Mouse (Mus musculus) intestine, embryonic 14.5 days (tissue): ENCODE data around the gene Timp3. TPM values are rescaled to one million over a fixed set of nuclear protein-coding genes. Genes with fewer than 3 reads are reported as not detected.

Experiments
- ATAC-seq: fragments of 200-750 bp; cut with Nextera tagmentation; replicated peaks from 2 replicates; pipeline ENCODE4 v1.8.0; 2017; ENCODE audit warnings: low read depth, moderate number of reproducible peaks, moderate TSS enrichment, moderate library complexity; ENCODE audit not compliant: low FRiP score, low TSS enrichment
- DNase-seq: peaks from one replicate; pipeline ENCODE4 v3.0.0-alpha.2; 2018; ENCODE audit warnings: low spot score
- H3K27ac ChIP-seq: fragments of 300-500 bp; sonication (generic); 2 replicates; pipeline ENCODE4 v1.5.1; 2014; ENCODE audit warnings: low read depth, mild to moderate bottlenecking, control low read depth
- H3K27me3 ChIP-seq: fragments of 300-500 bp; sonication (generic); replicated peaks from 2 replicates; pipeline ENCODE4 v1.6.1; 2014; ENCODE audit warnings: low read length, control low read depth; ENCODE audit not compliant: control insufficient read depth, insufficient read depth
- H3K36me3 ChIP-seq: fragments of 300-500 bp; sonication (generic); 2 replicates; pipeline ENCODE4 v1.6.1; 2014; ENCODE audit warnings: low read length, control low read depth; ENCODE audit not compliant: control insufficient read depth, insufficient read depth
- H3K4me1 ChIP-seq: fragments of 300-500 bp; sonication (generic); replicated peaks from 2 replicates; pipeline ENCODE4 v1.6.1; 2014; ENCODE audit warnings: low read length, control low read depth, mixed read lengths; ENCODE audit not compliant: control insufficient read depth, insufficient read depth
- H3K4me2 ChIP-seq: fragments of 300-500 bp; sonication (generic); 2 replicates; pipeline ENCODE4 v1.6.1; 2014; ENCODE audit warnings: low read length
- H3K4me3 ChIP-seq: fragments of 300-500 bp; sonication (generic); 2 replicates; pipeline ENCODE4 v1.5.1; 2014; ENCODE audit warnings: low read depth, low read length, control low read depth, mixed read lengths
- H3K9ac ChIP-seq: fragments of 300-500 bp; sonication (generic); 2 replicates; pipeline ENCODE4 v1.6.1; 2014; ENCODE audit warnings: mild to moderate bottlenecking, low read length
- H3K9me3 ChIP-seq: fragments of 300-500 bp; sonication (generic); 2 replicates; pipeline ENCODE4 v1.6.1; 2016; ENCODE audit warnings: low read length, control low read depth; ENCODE audit not compliant: control insufficient read depth
- WGBS: fragments of 180-500 bp; shearing (Covaris S2); extraction: QIAGEN DNeasy Blood & Tissue Kit; methylation state at CpG from one replicate; pipeline ENCODE4 v1.1.7; 2014; 5-methylcytosine and 5-hydroxymethylcytosine counted together
- polyA plus RNA-seq: library from polyadenylated mRNA; unstranded; fragments of >200 nt; fragmentation: Nextera tagmentation; extraction: Ambion mirVana; gene quantifications from 2 replicates; pipeline ENCODE4 v1.2.1, GENCODE M21; 2014

Gene Timp3
- polyA plus RNA-seq, 1 experiment from 2014 or later: 58.4 TPM

DNA sequence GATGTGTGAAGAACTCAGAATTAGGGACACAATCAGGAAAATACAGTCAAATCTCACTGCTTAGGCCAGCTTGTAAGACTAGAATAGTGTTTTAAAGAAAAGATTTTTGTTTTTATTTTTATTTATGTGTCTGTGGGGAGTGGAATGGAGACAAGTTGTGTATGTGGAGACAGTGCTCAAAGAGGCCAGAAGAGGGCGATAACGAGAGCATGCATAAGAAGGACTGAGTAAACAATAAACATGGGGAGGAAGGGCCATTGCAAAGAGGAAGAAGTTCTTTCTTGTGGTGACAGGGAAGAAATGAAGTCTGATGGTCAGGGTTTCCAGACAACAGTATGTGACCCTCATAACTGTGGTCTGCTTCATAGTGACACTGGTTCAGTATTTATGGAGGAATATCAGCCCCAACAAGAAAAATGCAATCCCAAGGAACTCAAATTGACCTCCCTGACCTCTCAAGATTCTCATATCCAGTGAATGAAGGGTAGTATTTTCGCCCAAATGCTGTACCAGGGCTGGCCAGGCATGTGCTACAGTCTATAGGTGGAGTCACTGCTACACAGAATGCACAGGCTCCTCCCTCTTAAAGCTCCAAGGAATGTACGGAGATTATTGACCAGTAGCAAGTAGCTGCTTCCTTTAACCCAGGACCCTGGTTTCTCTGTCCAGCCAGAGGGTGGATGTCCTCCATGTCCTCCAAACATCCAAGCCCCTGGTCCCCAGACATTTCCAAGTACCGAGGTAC lies 56.8 kb downstream of the Timp3 start:
- no peak for DNase-seq
- Histone ChIP-seq H3K4me2 (no peak overlapping the region), H3K4me3 (no peak overlapping the region), H3K4me1 (peaks cover 11% of the 10 kb centered on the region), H3K9me3 (no peaks in the 10 kb centered on the region), H3K27me3 (no peaks in the 10 kb centered on the region), H3K9ac (no peak overlapping the region), H3K36me3 (no peaks in the 10 kb centered on the region), H3K27ac (no peak overlapping the region)
- 59% methylated on average over 5 of the region's 5 CpGs for WGBS
- ATAC-seq: no peak

DNA sequence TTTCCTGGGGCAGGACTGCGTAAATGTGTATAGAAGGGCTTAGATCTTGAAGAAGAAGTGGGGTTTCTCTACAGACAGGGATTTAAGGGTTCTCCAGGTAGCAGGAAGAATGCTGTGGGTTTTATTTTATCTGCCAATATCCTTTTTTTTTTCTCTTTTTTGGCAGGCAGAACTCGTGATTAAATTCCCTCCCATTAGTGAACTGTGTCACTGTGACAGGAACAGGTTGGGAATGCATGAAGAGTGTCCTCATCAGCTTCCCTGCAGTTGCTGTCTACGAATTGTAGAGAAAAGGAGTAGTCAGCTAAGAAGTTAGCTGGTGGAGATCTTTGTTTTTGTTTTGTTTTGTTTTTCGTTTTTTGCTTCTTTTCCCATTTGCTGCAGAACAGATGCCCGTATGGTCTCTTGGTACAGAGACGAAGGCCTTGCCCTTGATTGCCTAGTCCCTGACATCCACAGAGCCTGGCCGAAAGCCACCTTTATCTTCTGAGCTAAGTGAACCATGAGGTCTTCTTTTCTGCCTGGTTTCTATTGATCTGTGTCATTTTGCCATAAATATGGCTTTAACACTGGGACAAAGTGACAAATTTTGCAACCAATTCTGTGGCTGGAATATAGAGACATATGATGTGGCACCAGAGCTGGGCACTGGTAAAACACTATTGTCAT lies 58.3 kb downstream of the Timp3 start:
- ATAC-seq (no peak), DNase-seq (no peak)
- Histone ChIP-seq H3K4me1 (peaks cover 11% of the 10 kb centered on the region), H3K4me2 (no peak overlapping the region), H3K4me3 (no peak overlapping the region), H3K9ac (no peak overlapping the region), H3K36me3 (no peaks in the 10 kb centered on the region), H3K27me3 (no peaks in the 10 kb centered on the region), H3K9me3 (no peaks in the 10 kb centered on the region), H3K27ac (no peak overlapping the region)
- WGBS: 87% methylated on average over 7 of the region's 7 CpGs

DNA sequence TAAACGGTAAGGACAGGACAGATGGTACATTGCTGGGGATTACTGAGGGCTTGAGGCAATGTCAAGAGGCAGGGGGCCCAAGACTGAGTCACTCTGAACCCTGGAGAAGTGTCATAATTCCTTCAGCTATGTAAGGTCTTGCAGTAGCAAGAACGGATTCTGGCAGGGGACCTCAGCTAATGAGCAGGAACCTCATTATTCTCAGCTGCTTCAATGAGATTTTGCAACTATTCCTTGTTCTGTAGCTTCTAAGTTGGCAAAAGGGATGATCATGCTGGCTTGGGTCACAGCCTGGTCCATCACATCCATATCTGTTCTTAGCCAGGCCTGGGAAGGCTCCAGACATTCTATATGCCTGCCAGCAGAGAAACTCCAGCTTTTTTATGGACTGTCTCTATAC lies 59.0 kb downstream of the Timp3 start:
- DNase-seq (no peak), ATAC-seq (no peak)
- no peaks in the 10 kb centered on the region for H3K27me3 ChIP-seq
- 61% methylated on average over 2 of the region's 2 CpGs for WGBS
- no peak overlapping the region for H3K4me3 ChIP-seq
- peak overlapping the region; percentile 9; the same call in 1 of the 2 replicates for H3K27ac ChIP-seq
- H3K9me3 ChIP-seq: no peaks in the 10 kb centered on the region
- no peak overlapping the region for H3K9ac ChIP-seq
- H3K36me3 ChIP-seq: no peaks in the 10 kb centered on the region
- H3K4me2 ChIP-seq: no peak overlapping the region
- peaks cover 14% of the 10 kb centered on the region for H3K4me1 ChIP-seq

DNA sequence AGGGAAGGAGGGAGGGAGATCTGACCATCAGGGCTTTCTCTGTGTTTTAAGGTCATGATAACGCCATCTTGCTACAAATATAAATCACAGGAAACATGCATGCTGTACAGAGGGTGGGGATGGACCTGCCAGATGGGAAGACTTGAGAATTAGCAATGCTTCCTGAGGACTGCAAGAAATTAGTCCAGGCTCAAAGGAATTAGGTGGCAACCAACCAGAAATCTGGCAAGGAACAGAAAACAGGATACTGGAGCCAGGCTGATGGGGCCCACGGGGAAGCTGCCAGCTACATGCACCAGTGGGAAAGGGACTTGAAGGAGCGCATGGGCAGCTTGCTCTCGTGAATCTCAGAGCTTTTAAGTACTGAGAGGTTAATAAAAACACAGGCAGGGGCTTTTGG lies 59.5 kb downstream of the Timp3 start:
- no peak for ATAC-seq
- H3K9ac ChIP-seq: no peak overlapping the region
- no peak for DNase-seq
- no peaks in the 10 kb centered on the region for H3K36me3 ChIP-seq
- H3K27me3 ChIP-seq: no peaks in the 10 kb centered on the region
- H3K4me3 ChIP-seq: no peak overlapping the region
- peak overlapping the region; percentile 9; the same call in 1 of the 2 replicates for H3K27ac ChIP-seq
- WGBS: 44% methylated on average over 4 of the region's 4 CpGs
- no peak overlapping the region for H3K4me2 ChIP-seq
- no peaks in the 10 kb centered on the region for H3K9me3 ChIP-seq
- H3K4me1 ChIP-seq: peaks cover 14% of the 10 kb centered on the region

DNA sequence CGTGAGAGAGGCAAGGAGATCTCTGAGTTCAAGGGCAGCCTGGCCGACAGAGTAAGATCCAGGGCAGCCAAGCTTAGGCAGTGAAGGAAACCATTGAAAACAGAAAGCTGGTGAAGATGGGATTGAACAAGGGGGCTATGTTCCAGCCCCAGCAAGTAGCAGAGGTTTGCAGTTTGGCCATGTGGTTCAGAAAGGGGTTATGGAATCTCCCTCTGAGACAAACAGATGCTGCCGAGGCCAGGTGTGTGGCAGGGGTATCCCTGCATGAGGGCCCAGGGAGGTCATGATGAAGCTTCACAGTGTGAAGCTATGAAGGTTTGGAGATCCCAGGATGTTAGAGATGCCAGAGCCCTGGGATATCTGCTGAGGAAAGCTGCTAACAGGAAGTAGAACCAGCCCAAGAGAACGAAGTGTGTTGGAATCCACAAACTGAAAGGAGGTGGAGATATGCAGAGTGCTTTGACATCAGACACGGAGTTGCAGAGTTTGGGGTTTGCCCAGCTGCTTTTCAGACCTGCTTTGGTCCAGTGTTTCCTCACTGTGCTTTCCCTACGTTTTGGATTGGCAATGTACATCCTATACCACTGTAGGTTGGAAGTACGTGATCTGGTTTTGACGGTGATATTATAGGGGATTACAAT lies 63.6 kb downstream of the Timp3 start:
- Histone ChIP-seq H3K36me3 (no peaks in the 10 kb centered on the region), H3K4me1 (peaks cover 31% of the 10 kb centered on the region), H3K9ac (no peak overlapping the region), H3K4me2 (no peak overlapping the region), H3K9me3 (no peaks in the 10 kb centered on the region), H3K4me3 (no peak overlapping the region), H3K27ac (no peak overlapping the region), H3K27me3 (no peaks in the 10 kb centered on the region)
- 68% methylated on average over 8 of the region's 8 CpGs for WGBS
- ATAC-seq (no peak), DNase-seq (no peak)

DNA sequence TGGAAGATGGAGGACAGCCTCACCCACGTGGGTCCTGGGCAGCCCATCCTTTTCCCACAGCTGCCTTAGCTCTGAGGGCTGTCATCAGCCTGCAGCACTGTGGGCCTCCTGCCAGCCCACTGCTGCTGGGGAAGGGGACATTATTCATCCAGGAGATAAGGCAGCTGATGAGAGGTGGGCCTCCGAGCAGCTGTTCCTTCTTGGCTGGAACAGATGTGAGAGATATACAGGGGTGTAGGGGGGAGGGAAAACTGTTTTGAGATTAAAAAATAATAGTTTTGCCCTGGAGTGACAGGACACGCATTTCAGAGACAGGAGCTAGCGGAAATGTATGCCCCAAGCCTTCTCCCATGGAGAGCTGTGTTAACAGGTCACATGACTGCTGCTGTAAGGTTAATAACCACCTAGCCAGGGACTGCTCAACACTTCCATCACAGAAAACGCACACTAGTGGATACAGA lies 65.5 kb downstream of the Timp3 start:
- H3K9me3 ChIP-seq: no peaks in the 10 kb centered on the region
- no peaks in the 10 kb centered on the region for H3K36me3 ChIP-seq
- no peak overlapping the region for H3K4me2 ChIP-seq
- peaks cover 23% of the 10 kb centered on the region for H3K4me1 ChIP-seq
- 22% methylated on average over 5 of the region's 5 CpGs for WGBS
- no peak overlapping the region for H3K27ac ChIP-seq
- H3K9ac ChIP-seq: no peak overlapping the region
- H3K27me3 ChIP-seq: no peaks in the 10 kb centered on the region
- peak; percentile 85 for DNase-seq
- peak; percentile 94 for ATAC-seq
- no peak overlapping the region for H3K4me3 ChIP-seq

DNA sequence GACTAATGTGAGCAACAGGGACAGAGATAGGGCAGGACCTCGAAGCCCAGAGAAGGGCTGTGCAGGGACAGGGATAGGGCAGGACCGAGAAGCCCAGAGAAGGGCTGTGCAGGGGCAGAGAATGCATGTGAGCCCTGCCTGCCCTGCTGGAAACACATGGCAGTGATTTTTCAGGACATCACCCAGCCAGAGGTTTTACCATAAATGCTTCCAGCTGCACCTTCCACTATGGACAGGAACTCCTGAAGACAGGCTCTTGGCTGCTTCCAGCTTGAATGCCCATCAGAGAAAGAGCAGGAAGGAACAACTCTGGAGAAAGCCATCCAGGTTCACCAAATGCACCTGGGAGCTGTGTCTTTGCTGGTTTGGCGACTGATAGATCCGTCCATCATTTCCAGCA lies 67.2 kb downstream of the Timp3 start:
- WGBS: 91% methylated on average over 4 of the region's 4 CpGs
- no peak for DNase-seq
- Histone ChIP-seq H3K4me1 (peaks cover 23% of the 10 kb centered on the region), H3K27ac (no peak overlapping the region), H3K9me3 (no peaks in the 10 kb centered on the region), H3K4me3 (no peak overlapping the region), H3K36me3 (no peaks in the 10 kb centered on the region), H3K27me3 (no peaks in the 10 kb centered on the region), H3K9ac (no peak overlapping the region), H3K4me2 (no peak overlapping the region)
- no peak for ATAC-seq

DNA sequence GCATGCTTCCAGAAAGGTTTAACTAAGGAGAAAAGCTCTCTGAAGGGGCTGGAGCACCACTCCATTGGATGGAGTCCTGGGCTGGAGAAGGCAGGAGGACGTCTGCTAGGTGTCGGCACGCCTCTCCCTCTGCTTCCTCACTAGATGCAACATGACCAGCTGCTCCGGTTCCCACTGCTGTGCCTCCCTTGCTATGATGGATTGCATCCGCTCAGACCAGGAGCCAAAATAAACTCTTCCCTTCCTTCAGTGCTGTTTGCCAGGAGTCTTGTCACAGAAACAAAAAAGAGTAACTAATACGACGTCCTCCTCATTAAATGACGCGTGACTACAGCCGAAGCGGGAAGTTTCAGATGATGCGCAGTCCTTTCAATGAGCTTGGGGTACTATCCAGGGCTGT lies 68.6 kb downstream of the Timp3 start:
- DNase-seq: no peak
- 37% methylated on average over 12 of the region's 12 CpGs for WGBS
- H3K27ac ChIP-seq: no peak overlapping the region
- H3K4me2 ChIP-seq: no peak overlapping the region
- H3K36me3 ChIP-seq: no peaks in the 10 kb centered on the region
- H3K27me3 ChIP-seq: no peaks in the 10 kb centered on the region
- no peak for ATAC-seq
- H3K4me1 ChIP-seq: peaks cover 21% of the 10 kb centered on the region
- no peaks in the 10 kb centered on the region for H3K9me3 ChIP-seq
- H3K4me3 ChIP-seq: no peak overlapping the region
- H3K9ac ChIP-seq: no peak overlapping the region
